Mouse (Mus musculus) limb, embryonic 11.5 days (tissue): ENCODE results near the gene Ankrd33. TPM values are rescaled to one million over a fixed set of nuclear protein-coding genes. Genes with fewer than 3 reads are reported as not detected.

Experiments
- ATAC-seq: fragments of 200-750 bp; cut with Nextera tagmentation; 2 replicates; pipeline ENCODE4 v1.8.0; 2017; ENCODE audit warnings: low read depth; ENCODE audit not compliant: insufficient number of reproducible peaks, low FRiP score, low TSS enrichment
- DNase-seq: peaks from one replicate; pipeline ENCODE4 v3.0.0-alpha.2; 2015; ENCODE audit warnings: low spot score
- H3K27ac ChIP-seq: fragments of 300-500 bp; sonication (generic); replicated peaks from 2 replicates; pipeline ENCODE4 v1.5.1; 2014; ENCODE audit warnings: low read depth, mild to moderate bottlenecking, low read length
- H3K27me3 ChIP-seq: fragments of 300-500 bp; sonication (generic); 2 replicates; pipeline ENCODE4 v1.6.1; 2014; ENCODE audit warnings: mild to moderate bottlenecking, low read length, mixed read lengths; ENCODE audit not compliant: control insufficient read depth, insufficient read depth
- H3K36me3 ChIP-seq: fragments of 300-500 bp; sonication (generic); 2 replicates; pipeline ENCODE4 v1.6.1; 2014; ENCODE audit warnings: mild to moderate bottlenecking, low read length, moderate library complexity, mixed read lengths; ENCODE audit not compliant: control insufficient read depth, insufficient read depth
- H3K4me1 ChIP-seq: fragments of 300-500 bp; sonication (generic); 2 replicates; pipeline ENCODE4 v1.6.1; 2014; ENCODE audit warnings: low read length, mixed read lengths; ENCODE audit not compliant: control insufficient read depth, insufficient read depth
- H3K4me2 ChIP-seq: fragments of 300-500 bp; sonication (generic); 2 replicates; pipeline ENCODE4 v1.6.1; 2014; ENCODE audit warnings: low read depth, mild to moderate bottlenecking, moderate library complexity; ENCODE audit not compliant: severe bottlenecking
- H3K4me3 ChIP-seq: fragments of 300-500 bp; sonication (generic); 2 replicates; pipeline ENCODE4 v1.5.1; 2014; ENCODE audit warnings: low read depth, low read length
- H3K9ac ChIP-seq: fragments of 300-500 bp; sonication (generic); 2 replicates; pipeline ENCODE4 v1.6.1; 2014; ENCODE audit warnings: mild to moderate bottlenecking, low read length
- H3K9me3 ChIP-seq: fragments of 300-500 bp; sonication (generic); 2 replicates; pipeline ENCODE4 v1.6.1; 2016; ENCODE audit warnings: low read length; ENCODE audit not compliant: control insufficient read depth
- WGBS: fragments of 180-500 bp; shearing (Covaris S2); extraction: QIAGEN DNeasy Blood & Tissue Kit; methylation state at CpG from one replicate; pipeline ENCODE4 v1.1.7; 2014; 5-methylcytosine and 5-hydroxymethylcytosine counted together
- polyA plus RNA-seq: library from polyadenylated mRNA; unstranded; fragments of >200 nt; fragmentation: Nextera tagmentation; extraction: Ambion mirVana; gene quantifications from 2 replicates; pipeline ENCODE4 v1.2.1, GENCODE M21; 2014

Ankrd33 gene
- polyA plus RNA-seq, 1 experiment from 2014 or later: not detected

DNA sequence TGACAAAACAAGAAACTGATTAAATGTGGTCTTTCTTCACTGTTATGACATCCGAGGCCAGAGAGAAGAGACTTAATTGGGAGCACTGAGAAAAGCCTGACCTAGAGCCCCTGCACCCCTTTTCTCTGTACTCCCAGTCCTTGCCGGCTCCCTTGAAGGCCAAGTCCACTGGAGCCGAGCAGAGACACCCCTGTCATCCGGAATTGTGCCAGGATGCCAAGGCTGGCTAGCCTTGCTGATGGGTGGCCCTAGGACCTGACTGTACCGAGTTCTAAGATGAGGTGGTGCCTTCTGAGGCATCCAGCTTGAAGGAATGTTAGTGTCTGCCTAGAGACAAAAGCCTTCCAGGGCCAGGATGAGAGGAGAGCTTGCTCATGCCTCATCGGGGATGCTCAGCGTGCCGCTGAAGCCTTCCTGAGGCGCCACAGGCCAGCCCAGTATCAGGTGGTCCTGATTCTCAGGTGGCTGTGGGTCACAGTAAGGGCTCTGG is 35.5 kb upstream of the Ankrd33 start:
- H3K4me2 ChIP-seq: no peak overlapping the region
- H3K27ac ChIP-seq: no peak overlapping the region
- 80% methylated on average over 9 of the region's 9 CpGs for WGBS
- H3K27me3 ChIP-seq: no peaks in the 10 kb centered on the region
- no peak for ATAC-seq
- no peaks in the 10 kb centered on the region for H3K36me3 ChIP-seq
- DNase-seq: no peak
- no peak overlapping the region for H3K4me3 ChIP-seq
- H3K9me3 ChIP-seq: no peaks in the 10 kb centered on the region
- peaks cover 54% of the 10 kb centered on the region for H3K4me1 ChIP-seq
- no peak overlapping the region for H3K9ac ChIP-seq

DNA sequence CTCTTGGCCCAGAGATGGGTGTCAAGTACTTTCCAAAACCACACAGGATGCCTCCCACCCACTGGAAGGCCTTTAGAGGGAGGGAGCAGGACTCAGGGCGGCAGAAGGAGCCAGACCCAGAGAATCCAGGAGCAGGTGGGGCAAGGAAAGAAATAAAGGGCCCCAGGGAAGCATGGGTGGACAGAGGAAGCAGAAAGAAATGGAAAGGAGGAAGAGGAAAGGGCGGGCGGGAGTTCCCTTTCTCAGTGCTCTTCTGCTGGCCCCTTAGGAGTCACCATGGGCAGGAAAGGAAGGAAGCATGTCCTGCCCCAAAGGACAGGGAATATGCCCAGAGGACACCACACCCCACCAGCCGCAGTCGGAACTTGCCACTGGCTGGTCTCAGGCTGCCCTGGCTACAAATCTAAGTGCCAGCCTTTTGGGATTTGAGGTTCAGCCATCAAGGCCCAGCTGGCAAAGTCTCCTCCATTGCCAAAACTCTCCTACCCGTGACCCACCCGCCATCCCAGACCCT is 34.5 kb upstream of the Ankrd33 start:
- ATAC-seq (no peak), DNase-seq (no peak)
- Histone ChIP-seq H3K4me2 (no peak overlapping the region), H3K9me3 (no peaks in the 10 kb centered on the region), H3K27ac (peak overlapping the region; percentile 77), H3K27me3 (no peaks in the 10 kb centered on the region), H3K9ac (no peak overlapping the region), H3K4me3 (no peak overlapping the region), H3K36me3 (no peaks in the 10 kb centered on the region), H3K4me1 (peaks cover 44% of the 10 kb centered on the region)
- 66% methylated on average over 7 of the region's 7 CpGs for WGBS

DNA sequence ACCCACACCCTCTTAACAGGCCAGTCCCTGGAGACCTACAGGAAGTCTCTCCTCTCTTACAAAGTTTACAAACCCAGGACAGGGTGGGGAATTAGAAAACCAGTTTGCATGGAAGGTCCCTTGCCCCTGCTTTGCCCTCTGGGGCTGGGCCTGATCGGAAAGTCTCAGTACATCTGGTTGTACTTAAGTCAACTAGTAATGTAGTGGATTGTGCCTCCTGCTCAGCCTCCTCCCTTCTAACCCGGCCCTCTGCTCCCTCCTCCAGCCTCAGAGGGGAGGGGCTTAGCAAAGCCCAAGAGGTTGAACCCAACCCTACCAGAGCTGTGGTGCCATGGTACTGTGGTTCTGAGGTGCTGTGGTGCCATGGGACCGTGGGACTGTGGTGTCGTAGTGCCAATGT is 33.3 kb upstream of the Ankrd33 start:
- Histone ChIP-seq H3K4me3 (no peak overlapping the region), H3K27me3 (no peaks in the 10 kb centered on the region), H3K4me1 (peaks cover 41% of the 10 kb centered on the region), H3K27ac (peak overlapping the region; percentile 77), H3K4me2 (peak overlapping the region; percentile 5; the same call in 1 of the 2 replicates), H3K36me3 (no peaks in the 10 kb centered on the region), H3K9me3 (no peaks in the 10 kb centered on the region), H3K9ac (no peak overlapping the region)
- WGBS: 28% methylated on average over 4 of the region's 4 CpGs
- ATAC-seq (peak; percentile 65), DNase-seq (peak; percentile 80)

DNA sequence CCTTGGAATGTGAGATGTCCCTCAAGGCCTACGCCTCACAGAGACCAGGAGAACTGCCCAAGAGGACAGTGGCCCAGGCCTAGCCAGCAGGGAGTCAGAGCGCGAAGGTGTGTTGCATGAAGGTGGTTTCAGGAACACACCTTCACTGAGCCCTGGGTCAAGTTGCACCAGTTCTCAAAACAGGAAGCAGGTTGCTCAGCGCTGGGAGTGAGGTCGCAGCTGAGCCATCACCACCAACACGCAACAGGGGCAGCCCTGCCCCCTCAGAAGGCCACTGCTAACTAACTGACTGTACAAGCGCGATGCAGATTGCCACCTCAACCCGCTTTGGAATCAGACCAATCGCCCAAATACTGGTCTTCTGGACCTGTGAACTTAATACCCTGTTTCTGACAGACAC is 31.1 kb upstream of the Ankrd33 start:
- DNase-seq (no peak), ATAC-seq (no peak)
- Histone ChIP-seq H3K27ac (no peak overlapping the region; the same call in 1 of the 2 replicates), H3K27me3 (no peaks in the 10 kb centered on the region), H3K4me1 (peaks cover 35% of the 10 kb centered on the region), H3K4me2 (no peak overlapping the region), H3K9me3 (no peaks in the 10 kb centered on the region), H3K9ac (no peak overlapping the region), H3K4me3 (no peak overlapping the region), H3K36me3 (no peaks in the 10 kb centered on the region)
- WGBS: 72% methylated on average over 10 of the region's 10 CpGs

DNA sequence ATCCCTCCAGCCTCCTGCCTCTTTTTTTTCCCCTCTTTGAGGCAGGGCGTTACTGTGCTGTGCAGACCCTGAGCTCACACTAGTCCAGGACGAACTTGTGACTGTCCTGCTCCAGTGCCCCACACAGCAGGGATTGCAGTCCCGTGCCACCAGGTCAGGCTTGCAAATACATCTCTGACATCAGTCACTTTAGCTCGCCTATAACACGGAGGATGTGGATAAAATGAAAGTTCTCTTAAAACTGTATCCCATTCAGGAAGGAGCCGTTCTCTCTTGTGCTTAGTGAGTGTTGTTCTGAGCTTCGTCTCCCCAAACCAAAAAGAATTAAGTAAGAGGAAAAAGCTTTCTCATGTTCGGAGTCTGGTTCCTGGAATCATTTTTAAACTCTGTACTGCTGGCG is 29.1 kb upstream of the Ankrd33 start:
- WGBS: 73% methylated on average over 9 of the region's 9 CpGs
- H3K36me3 ChIP-seq: no peaks in the 10 kb centered on the region
- DNase-seq (no peak), ATAC-seq (no peak)
- H3K4me1 ChIP-seq: peaks cover 25% of the 10 kb centered on the region
- H3K27me3 ChIP-seq: no peaks in the 10 kb centered on the region
- H3K4me2 ChIP-seq: no peak overlapping the region
- no peak overlapping the region for H3K27ac ChIP-seq
- no peak overlapping the region for H3K9ac ChIP-seq
- no peaks in the 10 kb centered on the region for H3K9me3 ChIP-seq
- no peak overlapping the region for H3K4me3 ChIP-seq

DNA sequence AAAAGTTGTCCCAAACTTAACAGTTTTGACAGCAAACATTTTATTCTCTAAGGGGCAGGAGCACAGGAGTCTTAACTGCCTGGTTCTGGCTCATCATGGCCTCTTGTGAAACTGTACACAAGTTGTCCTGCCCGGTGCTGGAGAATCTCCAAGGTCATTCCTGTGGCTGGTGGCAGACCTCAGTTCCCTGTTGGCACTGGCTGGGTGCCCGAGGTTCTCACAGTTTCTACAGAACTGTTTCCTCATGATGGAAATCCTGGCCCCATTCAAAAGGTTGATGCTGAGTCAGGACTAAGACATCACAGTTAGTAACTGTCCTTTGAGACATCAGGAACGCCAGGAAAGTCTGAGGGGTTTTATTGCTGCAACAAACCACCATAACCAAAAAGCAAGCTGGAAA is 28.6 kb upstream of the Ankrd33 start:
- no peaks in the 10 kb centered on the region for H3K27me3 ChIP-seq
- 73% methylated on average over 3 of the region's 3 CpGs for WGBS
- no peak overlapping the region for H3K4me2 ChIP-seq
- no peak for DNase-seq
- H3K27ac ChIP-seq: no peak overlapping the region
- no peaks in the 10 kb centered on the region for H3K9me3 ChIP-seq
- no peak overlapping the region for H3K4me3 ChIP-seq
- peaks cover 20% of the 10 kb centered on the region for H3K4me1 ChIP-seq
- no peak overlapping the region for H3K9ac ChIP-seq
- no peak for ATAC-seq
- no peaks in the 10 kb centered on the region for H3K36me3 ChIP-seq

DNA sequence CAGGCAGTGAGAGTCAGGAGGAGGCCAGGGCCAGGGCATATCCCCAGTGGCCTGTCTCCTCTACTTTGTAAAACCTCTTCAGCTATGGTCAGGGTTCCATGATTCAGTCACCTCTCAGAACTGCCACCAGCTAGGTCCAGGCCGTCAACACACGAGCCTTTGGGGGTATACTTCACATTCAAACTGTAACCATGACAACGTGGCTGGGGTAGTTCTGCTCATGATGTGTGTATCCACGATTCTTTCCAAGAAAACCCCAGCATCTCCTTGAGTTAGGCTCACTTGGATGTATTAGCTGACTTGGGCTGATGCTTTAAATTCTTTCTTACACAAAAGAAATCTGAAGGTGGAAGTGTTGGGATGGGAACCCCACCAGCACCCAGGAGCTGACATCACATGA is 27.3 kb upstream of the Ankrd33 start:
- H3K9me3 ChIP-seq: no peaks in the 10 kb centered on the region
- no peak overlapping the region for H3K4me2 ChIP-seq
- H3K4me3 ChIP-seq: no peak overlapping the region
- no peak overlapping the region for H3K9ac ChIP-seq
- H3K4me1 ChIP-seq: peaks cover 21% of the 10 kb centered on the region
- H3K27ac ChIP-seq: no peak overlapping the region
- DNase-seq (no peak), ATAC-seq (no peak)
- no peaks in the 10 kb centered on the region for H3K27me3 ChIP-seq
- no peaks in the 10 kb centered on the region for H3K36me3 ChIP-seq
- WGBS: 79% methylated on average over 4 of the region's 4 CpGs

DNA sequence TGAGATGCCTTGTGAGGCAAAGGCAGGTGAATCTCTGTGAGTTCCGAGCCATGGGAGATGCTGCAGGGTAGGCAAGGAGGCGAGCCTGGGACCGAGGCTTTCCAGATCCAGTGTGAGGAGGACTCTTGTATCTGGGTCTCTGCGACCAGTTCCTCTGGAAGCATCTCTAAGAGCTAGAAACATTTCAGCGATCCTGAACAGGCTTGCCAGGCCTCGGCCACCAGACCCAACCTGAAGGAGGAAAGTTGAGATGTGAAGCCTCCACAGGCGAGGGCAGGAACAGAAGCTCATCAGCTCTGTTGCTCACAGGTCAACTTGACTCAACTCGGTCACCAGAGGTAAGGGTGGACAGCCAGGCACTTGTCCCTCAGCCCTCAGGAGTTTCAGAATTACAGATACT is 24.0 kb upstream of the Ankrd33 start:
- WGBS: 92% methylated on average over 8 of the region's 8 CpGs
- no peak overlapping the region for H3K4me3 ChIP-seq
- no peak overlapping the region for H3K9ac ChIP-seq
- no peak overlapping the region for H3K27ac ChIP-seq
- ATAC-seq: no peak
- no peaks in the 10 kb centered on the region for H3K27me3 ChIP-seq
- no peak overlapping the region for H3K4me2 ChIP-seq
- peaks cover 35% of the 10 kb centered on the region for H3K4me1 ChIP-seq
- H3K9me3 ChIP-seq: no peaks in the 10 kb centered on the region
- H3K36me3 ChIP-seq: no peaks in the 10 kb centered on the region
- no peak for DNase-seq
